Mouse (Mus musculus) neutrophil, adult 65 days (primary cell): ENCODE data around the gene Ptdss2. TPM values are rescaled to one million over a fixed set of nuclear protein-coding genes. Genes with fewer than 3 reads are reported as not detected.

Experiments used
- total RNA-seq: library from RNA; stranded (reverse); gene quantifications from 2 replicates; pipeline ENCODE4 v1.2.4, GENCODE M21; 2023

Gene Ptdss2
- 5.3 and 7.8 TPM in 2 replicates for total RNA-seq

GRCm38 (mm10) chr7:141122245-141122644 is at the start of gene Ptdss2:
Gene Ptdss2 (plus strand): TSS chr7:141122382.

GRCm38 (mm10) chr7:141077841-141078240 is 44.3 kb upstream of the Ptdss2 start, which contains the start of gene Pkp3:
Gene Pkp3 (plus strand): TSS chr7:141078218.

GRCm38 (mm10) chr7:141099911-141100691 is 22.1 kb upstream of the Ptdss2 start, which contains the start of gene Sigirr:
Gene Sigirr (minus strand): TSS chr7:141100572.

GRCm38 (mm10) chr7:141117636-141118035 is 4.5 kb upstream of the Ptdss2 start, which contains the start of gene Ano9:
Gene Ano9 (minus strand): TSS chr7:141117806.

GRCm38 (mm10) chr7:141172116-141173006 is 50.2 kb downstream of the Ptdss2 start, which contains the start of gene Rnh1:
Gene Rnh1 (minus strand): TSS chr7:141172857.

GRCm38 (mm10) chr7:141193948-141194347 is 71.8 kb downstream of the Ptdss2 start, which contains the start of the genes Hras and Lrrc56:
Gene Hras (minus strand): TSS chr7:141194005.
Gene Lrrc56 (plus strand): TSS chr7:141194157.

Other genes starting within 250 kb of the Ptdss2 start
- 110 and 137 TPM in 2 replicates for gene Psmd13, start 240.4 kb upstream of the Ptdss2 start, total RNA-seq
- 7.0 and 7.2 TPM in 2 replicates for gene Sirt3, start 240.1 kb upstream of the Ptdss2 start, total RNA-seq
- not detected in 2 replicates for gene Cox8b, start 221.9 kb upstream of the Ptdss2 start, total RNA-seq
- gene Nlrp6, start 201.5 kb upstream of the Ptdss2 start, total RNA-seq, result not detected in 2 replicates
- gene Pgghg, start 181.0 kb upstream of the Ptdss2 start, total RNA-seq, result 19.6 and 25.0 TPM in 2 replicates
- gene Ifitm5, start 172.1 kb upstream of the Ptdss2 start, total RNA-seq, result 0.73 and 1.7 TPM in 2 replicates
- gene Gm45717, start 166.4 kb upstream of the Ptdss2 start, total RNA-seq, result not detected in 2 replicates
- 357 and 529 TPM in 2 replicates for gene Ifitm2, start 166.4 kb upstream of the Ptdss2 start, total RNA-seq
- 416 and 495 TPM in 2 replicates for gene Ifitm1, start 155.2 kb upstream of the Ptdss2 start, total RNA-seq
- gene Ifitm3, start 111.6 kb upstream of the Ptdss2 start, total RNA-seq, result 381 and 488 TPM in 2 replicates
- gene Ifitm6, start 104.5 kb upstream of the Ptdss2 start, total RNA-seq, result 593 and 1,068 TPM in 2 replicates
- not detected in 2 replicates for gene Gm17387, start 93.3 kb upstream of the Ptdss2 start, total RNA-seq
- gene B4galnt4, start 61.3 kb upstream of the Ptdss2 start, total RNA-seq, result 0.34 and 0.82 TPM in 2 replicates
- gene Pkp3, start 44.2 kb upstream of the Ptdss2 start, total RNA-seq, result 2.4 and 2.6 TPM in 2 replicates
- 4.4 and 5.0 TPM in 2 replicates for gene Sigirr, start 21.8 kb upstream of the Ptdss2 start, total RNA-seq
- not detected in 2 replicates for gene Ano9, start 4.6 kb upstream of the Ptdss2 start, total RNA-seq
- 105 and 134 TPM in 2 replicates for gene Rnh1, start 50.5 kb downstream of the Ptdss2 start, total RNA-seq
- gene Hras, start 71.6 kb downstream of the Ptdss2 start, total RNA-seq, result 23.9 and 28.1 TPM in 2 replicates
- gene Lrrc56, start 71.8 kb downstream of the Ptdss2 start, total RNA-seq, result 4.2 and 4.5 TPM in 2 replicates
- 0.18 TPM in 1 of 2 replicates, not detected in the other for gene Lmntd2, start 91.7 kb downstream of the Ptdss2 start, total RNA-seq
- 2.7 and 5.1 TPM in 2 replicates for gene Rassf7, start 93.5 kb downstream of the Ptdss2 start, total RNA-seq
- 89.4 and 114 TPM in 2 replicates for gene Phrf1, start 106.4 kb downstream of the Ptdss2 start, total RNA-seq
- gene Irf7, start 144.1 kb downstream of the Ptdss2 start, total RNA-seq, result 21.6 and 37.9 TPM in 2 replicates
- not detected in 2 replicates for gene Cdhr5, start 154.4 kb downstream of the Ptdss2 start, total RNA-seq
- gene Sct, start 156.8 kb downstream of the Ptdss2 start, total RNA-seq, result not detected in 2 replicates
- gene Drd4, start 169.6 kb downstream of the Ptdss2 start, total RNA-seq, result not detected in 2 replicates
- 24.8 and 29.7 TPM in 2 replicates for gene Deaf1, start 205.3 kb downstream of the Ptdss2 start, total RNA-seq
- 7.0 and 7.4 TPM in 2 replicates for gene Tmem80, start 205.4 kb downstream of the Ptdss2 start, total RNA-seq
- 0.47 and 0.66 TPM in 2 replicates for gene Eps8l2, start 216.5 kb downstream of the Ptdss2 start, total RNA-seq